Mouse (Mus musculus): ENCODE measurements around the gene Oas1d. TPM values are rescaled to one million over a fixed set of nuclear protein-coding genes. Genes with fewer than 3 reads are reported as not detected.
"Not testable (repeated sequence)": the region's sequence is repeated elsewhere in the genome, so short reads cannot be mapped to it uniquely, and the experiment has no call there.

Oas1d gene
- polyA plus RNA-seq, 1 experiment, result not detected

DNA sequence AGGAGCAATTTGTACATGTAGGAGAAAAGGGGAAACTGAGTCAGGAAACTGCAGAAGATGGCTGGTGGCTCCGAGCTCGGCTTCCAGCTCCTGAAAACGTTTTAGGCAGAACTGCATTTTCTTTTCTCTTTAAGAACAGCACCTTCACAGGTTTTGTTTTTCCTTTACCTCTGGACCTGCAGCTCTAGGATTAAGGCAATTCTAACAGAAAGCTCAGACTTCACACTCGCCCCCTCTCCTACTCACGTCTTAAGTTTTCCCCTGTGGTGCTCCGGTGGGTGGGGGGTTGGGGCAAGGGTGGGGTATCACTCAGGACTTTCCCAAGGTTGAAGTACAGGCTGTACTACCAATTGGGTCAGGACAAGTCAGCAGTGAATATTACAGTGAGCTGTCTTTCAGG lies 26.5 kb upstream of the Oas1d start:
- H3K27ac ChIP-seq (ENCODE audit: control insufficient read depth, insufficient read depth, low read depth, low read length, poor library complexity), result no peak overlapping the region
- no peaks in the 10 kb centered on the region; the same call in 1 of the 2 replicates for H3K4me1 ChIP-seq (ENCODE audit: control insufficient read depth, insufficient read depth, low read length)
- H3K4me3 ChIP-seq (replicated peaks; ENCODE audit: control insufficient read depth, low read depth, low read length), result no peak overlapping the region
- WGBS, result 42% methylated on average over 6 of the region's 6 CpGs
- no peak for TF ChIP-seq CTCF (IDR thresholded peaks at IDR 0.05; ENCODE audit: control insufficient read depth, insufficient read depth, low read length)
- TF ChIP-seq POLR2A (IDR thresholded peaks at IDR 0.05; ENCODE audit: borderline replicate concordance, control insufficient read depth, low read depth, low read length), result no peak

GRCm38 (mm10) chr5:120888294-120888815 lies 26.0 kb upstream of the Oas1d start:
- not testable (repeated sequence) for H3K4me3 ChIP-seq (replicated peaks; ENCODE audit: control insufficient read depth, low read depth, low read length); H3K4me1 ChIP-seq (ENCODE audit: control insufficient read depth, insufficient read depth, low read length); H3K27ac ChIP-seq (ENCODE audit: control insufficient read depth, insufficient read depth, low read depth, low read length, poor library complexity)
- WGBS, result 39% methylated on average over 4 of the region's 4 CpGs

DNA sequence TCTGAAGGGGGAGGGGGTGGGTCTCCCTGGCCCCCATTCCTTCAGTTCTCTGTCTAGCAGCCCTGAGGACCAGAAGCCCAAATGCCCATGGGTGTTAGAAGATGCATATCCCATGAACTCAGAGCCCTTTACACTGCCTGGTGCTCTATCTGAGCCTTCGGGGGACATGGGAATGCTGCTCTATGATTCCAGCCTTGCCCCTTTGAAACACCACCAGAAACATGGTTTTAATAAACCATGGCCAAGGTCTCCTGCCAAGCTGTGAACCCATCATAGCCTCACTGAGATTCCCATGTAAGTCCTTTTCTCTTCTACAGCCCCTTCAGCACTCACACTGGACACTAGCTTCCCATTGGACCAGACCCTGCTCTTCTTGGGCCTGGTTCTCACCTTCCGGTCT lies 24.3 kb upstream of the Oas1d start:
- Histone ChIP-seq H3K4me1 (ENCODE audit: control insufficient read depth, insufficient read depth, low read length) (no peaks in the 10 kb centered on the region; the same call in 1 of the 2 replicates), H3K4me3 (replicated peaks; ENCODE audit: control insufficient read depth, low read depth, low read length) (no peak overlapping the region), H3K27ac (ENCODE audit: control insufficient read depth, insufficient read depth, low read depth, low read length, poor library complexity) (no peak overlapping the region)
- TF ChIP-seq CTCF (IDR thresholded peaks at IDR 0.05; ENCODE audit: control insufficient read depth, insufficient read depth, low read length) (no peak), POLR2A (IDR thresholded peaks at IDR 0.05; ENCODE audit: borderline replicate concordance, control insufficient read depth, low read depth, low read length) (no peak)
- WGBS, result 76% methylated on average over 2 of the region's 2 CpGs

DNA sequence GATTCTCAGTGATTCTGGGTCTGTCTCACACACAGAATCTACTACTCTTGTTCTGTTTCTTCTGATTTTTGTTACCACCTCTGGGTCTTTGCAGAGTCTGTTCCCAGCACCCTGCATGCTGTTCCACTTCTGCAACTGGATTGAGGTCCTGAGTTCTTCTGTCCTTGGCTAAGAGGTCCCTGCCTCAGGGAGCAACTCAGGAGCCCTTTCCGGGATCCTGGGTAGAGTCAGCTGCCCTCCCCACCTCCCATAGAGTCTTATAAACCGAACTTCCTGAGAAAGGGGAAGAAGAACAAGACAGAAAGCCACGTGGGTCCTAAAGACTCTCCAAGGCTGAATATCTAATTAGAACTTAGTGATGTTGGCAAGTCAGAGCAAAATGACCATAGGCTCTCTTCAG lies 23.3 kb upstream of the Oas1d start:
- H3K27ac ChIP-seq (ENCODE audit: control insufficient read depth, insufficient read depth, low read depth, low read length, poor library complexity), result no peak overlapping the region
- no peak overlapping the region for H3K4me3 ChIP-seq (replicated peaks; ENCODE audit: control insufficient read depth, low read depth, low read length)
- TF ChIP-seq POLR2A (IDR thresholded peaks at IDR 0.05; ENCODE audit: borderline replicate concordance, control insufficient read depth, low read depth, low read length) (no peak), CTCF (IDR thresholded peaks at IDR 0.05; ENCODE audit: control insufficient read depth, insufficient read depth, low read length) (no peak)
- WGBS, result 2% methylated on average over 3 of the region's 3 CpGs
- H3K4me1 ChIP-seq (ENCODE audit: control insufficient read depth, insufficient read depth, low read length), result no peaks in the 10 kb centered on the region; the same call in 1 of the 2 replicates

DNA sequence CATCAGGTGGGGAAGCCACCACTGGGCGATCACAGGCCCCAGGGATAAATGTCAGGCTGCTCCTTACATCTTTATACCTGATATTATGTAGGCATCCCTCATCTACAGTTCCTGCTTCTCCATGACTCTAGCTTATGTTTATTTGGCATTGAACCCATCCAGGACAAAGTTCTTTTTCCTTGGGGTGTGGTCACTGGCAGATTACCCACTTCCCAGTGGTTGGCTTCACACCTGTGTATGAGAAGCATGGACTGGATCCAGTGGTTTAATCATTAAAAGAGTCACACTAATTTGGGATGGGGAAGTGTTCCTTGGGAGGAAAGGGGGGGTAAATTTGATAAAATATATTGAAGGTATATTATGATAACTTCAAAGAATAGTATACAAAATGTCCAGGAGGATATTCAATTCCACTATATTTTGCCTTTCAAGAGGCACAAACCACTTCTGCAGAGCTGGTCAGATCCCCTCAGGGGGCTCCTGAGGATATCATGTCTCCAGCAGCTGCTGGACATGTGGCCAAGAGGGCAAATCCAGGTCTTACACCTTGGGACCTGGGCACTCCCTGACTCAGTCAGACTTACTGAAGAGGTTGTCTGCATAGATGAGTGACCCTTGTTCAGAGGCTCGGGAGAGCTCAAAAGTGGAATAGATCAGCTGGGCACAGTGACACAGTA lies 22.6 kb upstream of the Oas1d start:
- H3K4me3 ChIP-seq (replicated peaks; ENCODE audit: control insufficient read depth, low read depth, low read length); H3K27ac ChIP-seq (ENCODE audit: control insufficient read depth, insufficient read depth, low read depth, low read length, poor library complexity); H3K4me1 ChIP-seq (ENCODE audit: control insufficient read depth, insufficient read depth, low read length): not testable (repeated sequence)
- WGBS, result 80% methylated on average over 2 of the region's 2 CpGs

GRCm38 (mm10) chr5:120892243-120892660 lies 22.1 kb upstream of the Oas1d start:
- H3K4me1 ChIP-seq (ENCODE audit: control insufficient read depth, insufficient read depth, low read length), result no peaks in the 10 kb centered on the region
- WGBS, result 76% methylated on average over 2 of the region's 2 CpGs
- no peak for TF ChIP-seq CTCF (IDR thresholded peaks at IDR 0.05; ENCODE audit: control insufficient read depth, insufficient read depth, low read length)
- no peak for TF ChIP-seq POLR2A (IDR thresholded peaks at IDR 0.05; ENCODE audit: borderline replicate concordance, control insufficient read depth, low read depth, low read length)
- H3K4me3 ChIP-seq (replicated peaks; ENCODE audit: control insufficient read depth, low read depth, low read length), result no peak overlapping the region
- H3K27ac ChIP-seq (ENCODE audit: control insufficient read depth, insufficient read depth, low read depth, low read length, poor library complexity), result no peak overlapping the region

DNA sequence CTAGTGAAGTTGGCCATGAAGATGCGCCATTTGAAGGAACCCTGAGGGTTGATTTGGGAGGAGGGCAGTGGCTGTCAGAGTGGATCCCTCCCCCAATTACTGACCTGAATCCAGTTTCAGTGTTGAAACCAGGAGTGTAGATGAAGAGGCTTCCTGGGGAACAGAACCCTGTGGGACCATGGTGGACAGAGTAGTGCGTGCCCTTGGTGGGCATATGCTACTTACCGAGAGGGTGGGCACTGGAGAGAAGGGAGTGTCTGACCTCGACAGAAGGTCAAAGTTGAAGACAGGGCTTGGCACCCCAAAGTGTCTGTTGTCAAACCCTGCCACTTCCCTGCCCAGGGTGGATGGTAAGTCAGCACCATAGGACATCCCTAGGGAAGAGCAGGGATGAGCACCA lies 20.5 kb upstream of the Oas1d start:
- H3K27ac ChIP-seq (ENCODE audit: control insufficient read depth, insufficient read depth, low read depth, low read length, poor library complexity); H3K4me1 ChIP-seq (ENCODE audit: control insufficient read depth, insufficient read depth, low read length); H3K4me3 ChIP-seq (replicated peaks; ENCODE audit: control insufficient read depth, low read depth, low read length): not testable (repeated sequence)
- WGBS, result 96% methylated on average over 4 of the region's 4 CpGs

DNA sequence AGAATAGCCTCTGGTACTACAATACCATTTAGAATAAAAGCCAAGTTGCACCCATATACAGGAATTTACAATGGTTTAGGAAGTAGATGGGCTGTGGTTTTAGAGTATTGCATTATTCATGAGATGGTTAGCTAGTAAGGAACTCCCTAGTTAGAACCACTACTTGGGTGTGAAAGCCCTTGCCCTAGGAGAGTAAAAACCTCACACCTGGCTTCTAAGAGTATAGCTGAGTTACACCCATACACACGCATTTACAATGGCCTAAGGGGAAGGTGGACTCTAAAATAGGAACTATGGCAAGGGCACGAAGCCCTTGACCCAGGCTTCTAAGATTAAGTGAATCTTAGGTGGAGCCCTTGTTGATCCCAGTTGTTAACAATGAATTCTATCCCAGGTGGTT lies 19.6 kb upstream of the Oas1d start:
- H3K4me1 ChIP-seq (ENCODE audit: control insufficient read depth, insufficient read depth, low read length); H3K4me3 ChIP-seq (replicated peaks; ENCODE audit: control insufficient read depth, low read depth, low read length); H3K27ac ChIP-seq (ENCODE audit: control insufficient read depth, insufficient read depth, low read depth, low read length, poor library complexity): not testable (repeated sequence)
- 72% methylated on average over 2 of the region's 2 CpGs for WGBS

DNA sequence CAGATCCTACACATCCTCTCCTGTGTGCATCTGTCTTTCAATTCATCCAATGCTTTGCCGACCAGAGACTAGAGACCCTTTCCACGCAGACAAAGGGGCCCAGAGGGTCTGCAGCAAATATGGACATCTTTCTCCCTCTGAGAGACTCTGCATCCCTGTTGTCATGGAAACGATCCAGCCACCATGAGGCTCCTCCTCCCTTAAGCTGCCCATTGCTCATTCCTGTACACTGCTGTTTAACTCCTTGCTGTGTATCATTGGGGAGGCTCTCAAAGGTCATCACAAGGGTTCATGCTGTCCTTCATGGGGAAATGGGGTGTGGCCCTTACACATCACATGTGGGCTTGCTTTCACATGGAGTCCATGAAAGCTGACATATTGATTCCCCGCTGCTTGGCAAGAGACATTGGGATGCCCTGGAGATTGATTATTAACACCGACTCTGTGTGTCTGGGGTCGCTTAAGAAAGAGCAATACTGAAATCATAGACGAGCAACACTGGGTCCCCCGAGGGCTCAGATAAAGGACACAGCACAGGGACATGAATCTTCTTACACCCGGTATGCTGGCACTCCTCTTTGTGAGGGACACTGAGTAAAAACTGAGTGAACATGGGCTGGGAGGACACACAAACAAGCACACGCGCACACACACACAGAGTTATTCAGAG lies 19.0 kb upstream of the Oas1d start:
- no peak overlapping the region for H3K27ac ChIP-seq (ENCODE audit: control insufficient read depth, insufficient read depth, low read depth, low read length, poor library complexity)
- no peak for TF ChIP-seq POLR2A (IDR thresholded peaks at IDR 0.05; ENCODE audit: borderline replicate concordance, control insufficient read depth, low read depth, low read length)
- no peak for TF ChIP-seq CTCF (IDR thresholded peaks at IDR 0.05; ENCODE audit: control insufficient read depth, insufficient read depth, low read length)
- H3K4me3 ChIP-seq (replicated peaks; ENCODE audit: control insufficient read depth, low read depth, low read length), result no peak overlapping the region
- H3K4me1 ChIP-seq (ENCODE audit: control insufficient read depth, insufficient read depth, low read length), result no peaks in the 10 kb centered on the region
- WGBS, result 88% methylated on average over 11 of the region's 11 CpGs

Data from bone marrow, adult 2 months (tissue).